Mouse (Mus musculus) hindbrain, embryonic 14.5 days (tissue): ENCODE results near the gene Olfr1408. TPM values are rescaled to one million over a fixed set of nuclear protein-coding genes. Genes with fewer than 3 reads are reported as not detected.

ENCODE experiments used
- ATAC-seq: fragments of 200-750 bp; cut with Nextera tagmentation; 2 replicates; pipeline ENCODE4 v1.8.0; 2017; ENCODE audit warnings: moderate number of reproducible peaks, mild to moderate bottlenecking, moderate TSS enrichment, moderate library complexity; ENCODE audit not compliant: low FRiP score
- DNase-seq: peaks from one replicate; pipeline ENCODE4 v3.0.0-alpha.2; 2015; ENCODE audit warnings: low spot score
- H3K27ac ChIP-seq: fragments of 300-500 bp; sonication (generic); 2 replicates; pipeline ENCODE4 v1.5.1; 2014; ENCODE audit warnings: mild to moderate bottlenecking, moderate library complexity
- H3K27me3 ChIP-seq: fragments of 300-500 bp; sonication (generic); 2 replicates; pipeline ENCODE4 v1.6.1; 2014; ENCODE audit warnings: mild to moderate bottlenecking, low read length, mixed read lengths; ENCODE audit not compliant: control insufficient read depth, insufficient read depth
- H3K36me3 ChIP-seq: fragments of 300-500 bp; sonication (generic); replicated peaks from 2 replicates; pipeline ENCODE4 v1.6.1; 2014; ENCODE audit not compliant: control insufficient read depth, insufficient read depth
- H3K4me1 ChIP-seq: fragments of 300-500 bp; sonication (generic); replicated peaks from 2 replicates; pipeline ENCODE4 v1.6.1; 2014; ENCODE audit warnings: antibody characterized with exemption, low read length, mixed read lengths; ENCODE audit not compliant: control insufficient read depth, insufficient read depth
- H3K4me2 ChIP-seq: fragments of 300-500 bp; sonication (generic); replicated peaks from 2 replicates; pipeline ENCODE4 v1.6.1; 2014; ENCODE audit warnings: mild to moderate bottlenecking, moderate library complexity
- H3K4me3 ChIP-seq: fragments of 300-500 bp; sonication (generic); replicated peaks from 2 replicates; pipeline ENCODE4 v1.5.1; 2014; ENCODE audit warnings: mild to moderate bottlenecking, low read length
- H3K9ac ChIP-seq: fragments of 300-500 bp; sonication (generic); 2 replicates; pipeline ENCODE4 v1.6.1; 2014
- H3K9me3 ChIP-seq: fragments of 300-500 bp; sonication (generic); 2 replicates; pipeline ENCODE4 v1.6.1; 2016; ENCODE audit warnings: low read length; ENCODE audit not compliant: control insufficient read depth
- WGBS: fragments of 180-500 bp; shearing (Covaris S2); extraction: QIAGEN DNeasy Blood & Tissue Kit; methylation state at CpG from one replicate; pipeline ENCODE4 v1.1.7; 2014; 5-methylcytosine and 5-hydroxymethylcytosine counted together
- polyA plus RNA-seq: library from polyadenylated mRNA; unstranded; fragments of >200 nt; fragmentation: Nextera tagmentation; extraction: Ambion mirVana; gene quantifications from 2 replicates; pipeline ENCODE4 v1.2.1, GENCODE M21; 2014

The Olfr1408 gene
- not detected in 2 replicates for polyA plus RNA-seq

DNA sequence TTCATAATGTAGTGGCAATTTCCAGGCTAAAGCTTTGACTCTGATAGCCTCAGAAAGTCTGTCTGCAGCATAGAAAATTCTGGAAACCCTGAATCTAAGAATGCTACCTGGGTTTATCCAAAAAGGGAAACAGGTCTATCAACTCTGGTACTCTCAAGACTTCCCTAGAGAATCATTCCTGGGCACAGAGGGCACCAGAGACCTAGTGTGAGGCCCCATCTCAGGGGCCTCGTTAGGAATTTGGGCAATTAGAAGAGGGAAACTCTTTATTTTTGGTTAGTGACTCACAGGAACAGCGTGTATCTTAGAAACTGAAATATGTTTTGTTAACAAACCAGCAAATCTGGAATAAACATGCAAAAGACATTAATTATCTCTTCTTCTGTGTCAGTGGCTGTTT lies at the start of gene Olfr1408:
Olfr1408 (minus strand) TSS at position 101 of the 400 bp plus-strand sequence.
- Histone ChIP-seq H3K27me3 (no peaks in the 10 kb centered on the region), H3K9me3 (no peaks in the 10 kb centered on the region), H3K9ac (no peak within 1 kb of the TSS), H3K4me1 (no peaks in the 10 kb centered on the region), H3K36me3 (no peaks in the 10 kb centered on the region), H3K4me3 (no peak within 1 kb of the TSS), H3K4me2 (no peak within 1 kb of the TSS), H3K27ac (no peak within 1 kb of the TSS)
- 90% methylated on average over 2 of the region's 2 CpGs for WGBS
- DNase-seq (no peak), ATAC-seq (no peak)

DNA sequence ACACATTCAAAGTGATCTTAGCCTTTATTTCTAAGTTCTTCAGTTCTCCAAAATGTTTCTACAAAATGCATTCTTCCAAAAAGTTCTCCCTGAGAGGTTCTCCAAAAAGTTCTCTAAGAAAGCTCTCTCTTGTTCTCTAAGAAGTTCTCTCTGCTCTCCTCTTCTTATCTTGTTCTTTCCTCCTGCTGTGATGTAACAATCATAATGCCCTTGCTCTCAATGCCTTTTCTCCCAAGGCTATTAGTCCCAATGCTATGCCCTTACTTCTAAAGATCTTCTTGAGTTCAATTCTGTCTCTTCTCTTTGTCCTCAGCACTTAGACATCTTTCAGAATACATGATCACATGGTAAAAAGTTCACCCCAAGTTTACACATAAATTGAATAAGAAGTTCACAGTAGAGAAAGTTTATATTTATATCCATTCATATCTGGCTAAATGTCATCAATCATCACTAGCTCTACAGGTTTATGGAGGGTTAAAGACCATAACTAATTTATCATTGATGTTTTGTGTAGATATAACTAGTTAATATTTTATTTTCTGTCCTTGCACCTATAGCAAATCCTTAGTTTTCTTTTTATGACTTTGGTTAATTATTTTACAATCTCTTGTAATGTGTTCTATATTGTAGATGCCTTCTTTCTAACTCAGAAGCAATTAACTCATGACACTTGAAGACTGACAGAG lies 37.1 kb upstream of the Olfr1408 start:
- no peak overlapping the region for H3K27ac ChIP-seq
- no peaks in the 10 kb centered on the region for H3K9me3 ChIP-seq
- ATAC-seq (no peak), DNase-seq (no peak)
- H3K4me3 ChIP-seq, result no peak overlapping the region
- H3K4me1 ChIP-seq, result no peaks in the 10 kb centered on the region
- H3K9ac ChIP-seq, result no peak overlapping the region
- H3K36me3 ChIP-seq, result no peaks in the 10 kb centered on the region
- no peaks in the 10 kb centered on the region for H3K27me3 ChIP-seq
- H3K4me2 ChIP-seq, result no peak overlapping the region

Other genes starting within 250 kb of the Olfr1408 start
- not detected in 2 replicates for gene Apcs, start 242.3 kb downstream of the Olfr1408 start, polyA plus RNA-seq
- not detected in 2 replicates for gene Olfr16, start 187.0 kb downstream of the Olfr1408 start, polyA plus RNA-seq
- not detected in 2 replicates for gene Olfr1406, start 53.3 kb upstream of the Olfr1408 start, polyA plus RNA-seq
- not detected in 2 replicates for gene Olfr218, start 60.4 kb upstream of the Olfr1408 start, polyA plus RNA-seq
- not detected in 2 replicates for gene Olfr1404, start 75.0 kb upstream of the Olfr1408 start, polyA plus RNA-seq
- gene Fcer1a, start 89.8 kb upstream of the Olfr1408 start, polyA plus RNA-seq, result not detected in 2 replicates
- not detected in 2 replicates for gene Olfr418, start 128.6 kb upstream of the Olfr1408 start, polyA plus RNA-seq
- not detected in 2 replicates for gene Mptx2, start 140.4 kb upstream of the Olfr1408 start, polyA plus RNA-seq
- 23.4 and 24.0 TPM in 2 replicates for gene Ackr1, start 196.4 kb upstream of the Olfr1408 start, polyA plus RNA-seq
- gene Aim2, start 213.5 kb upstream of the Olfr1408 start, polyA plus RNA-seq, result 1.3 and 1.4 TPM in 2 replicates
- gene Cadm3, start 230.3 kb upstream of the Olfr1408 start, polyA plus RNA-seq, result 138 and 157 TPM in 2 replicates